Mouse (Mus musculus) duodenum, adult 2 months (tissue): ENCODE results near the gene Olfr142. TPM values are rescaled to one million over a fixed set of nuclear protein-coding genes. Genes with fewer than 3 reads are reported as not detected.

Source experiments
- polyA plus RNA-seq: library from polyadenylated mRNA; depleted of rRNA; stranded (reverse); fragments of >200 nt; gene quantifications from 2 replicates; pipeline ENCODE4 v1.2.3, GENCODE M21; 2012; ENCODE audit warnings: low replicate concordance; rRNA removed

The Olfr142 gene
- polyA plus RNA-seq = not detected in 2 replicates

DNA sequence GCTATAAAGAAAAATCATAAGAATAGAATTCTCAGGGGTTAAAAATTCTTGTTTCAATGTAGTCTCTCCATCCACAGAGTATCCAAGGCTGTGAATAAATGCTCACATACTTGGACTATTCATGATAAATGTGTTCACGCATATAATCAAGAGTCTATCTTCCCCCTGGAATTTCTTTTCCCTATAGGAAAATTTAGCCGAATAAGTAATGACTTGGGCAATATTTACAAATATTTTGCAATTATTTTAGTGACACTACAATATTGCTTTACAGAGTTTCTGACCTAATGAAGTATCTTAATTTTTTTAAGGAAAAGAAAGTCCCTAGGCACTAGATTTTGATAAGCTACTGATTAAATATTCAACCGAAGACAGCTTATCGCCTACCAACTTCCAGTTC is at the start of gene Olfr142:
Gene Olfr142 (minus strand): TSS at position 101 of the 400 bp plus-strand sequence.

DNA sequence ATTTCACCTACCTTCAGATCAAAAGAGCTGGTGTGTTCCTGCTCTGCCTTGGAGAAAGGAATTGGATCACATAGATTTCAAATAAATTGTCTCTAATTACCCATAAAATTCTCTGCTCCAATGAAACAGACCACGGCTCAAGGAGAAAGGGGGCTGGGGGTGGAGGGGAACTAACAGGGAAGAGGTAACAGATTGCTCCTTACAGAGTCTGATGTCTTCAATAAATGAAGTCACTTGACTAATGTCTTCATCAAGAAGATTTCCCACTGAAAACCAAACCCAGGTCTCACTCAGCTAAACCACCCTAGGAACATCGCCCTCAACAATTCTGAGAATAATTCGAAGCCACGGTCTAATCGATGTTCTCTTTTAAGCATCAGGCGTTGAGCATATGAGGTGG is 35.3 kb upstream of the Olfr142 start, which contains the start of gene Olfr1272:
Gene Olfr1272 (minus strand): TSS at position 101 of the 400 bp plus-strand sequence.

DNA sequence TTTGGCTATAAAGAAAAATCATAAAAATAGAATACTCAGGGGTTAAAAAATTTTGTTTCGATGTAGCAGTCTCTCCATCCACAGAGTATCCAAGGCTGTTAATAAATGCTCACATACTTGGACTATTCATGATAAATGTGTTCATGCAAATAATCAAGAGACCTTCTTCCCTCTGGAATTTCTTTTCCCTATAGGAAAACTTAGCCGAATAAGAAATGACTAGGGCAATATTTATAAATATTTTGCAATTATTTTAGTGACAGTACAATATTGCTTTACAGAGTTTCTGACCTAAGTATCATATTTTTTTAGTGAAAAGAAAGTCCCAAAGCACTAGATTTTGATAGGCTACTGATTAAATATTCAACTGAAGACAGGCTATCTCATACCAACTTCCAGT is 13.5 kb upstream of the Olfr142 start, which contains the start of gene Olfr1271:
Gene Olfr1271 (minus strand): TSS at position 101 of the 400 bp plus-strand sequence.

DNA sequence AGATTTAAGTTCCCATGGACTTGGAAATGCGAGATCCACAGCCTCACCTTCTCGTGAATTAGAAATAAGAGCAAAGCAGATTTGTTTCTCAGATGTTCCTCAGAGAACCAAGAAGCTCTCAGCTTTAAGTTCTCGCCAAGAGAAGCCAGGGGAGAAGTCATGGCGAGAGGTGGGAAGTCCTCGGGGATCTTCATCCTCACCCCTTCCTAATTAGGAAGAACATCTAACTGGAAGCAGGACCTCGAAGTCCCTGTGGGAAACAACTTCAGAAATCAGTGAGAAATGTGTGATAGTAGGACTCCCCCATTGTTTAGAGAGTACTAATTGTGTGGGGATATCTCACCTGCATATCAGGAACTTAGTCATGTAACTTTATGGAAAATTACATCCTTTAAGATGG is 33.0 kb downstream of the Olfr142 start, which contains the start of gene Olfr1506:
Gene Olfr1506 (minus strand): TSS at position 101 of the 400 bp plus-strand sequence.

Other genes starting within 250 kb of the Olfr142 start
- not detected in 2 replicates for gene Olfr1263, start 245.5 kb downstream of the Olfr142 start, polyA plus RNA-seq
- not detected in 2 replicates for gene Olfr1264, start 232.0 kb downstream of the Olfr142 start, polyA plus RNA-seq
- not detected in 2 replicates for gene Olfr1265, start 222.3 kb downstream of the Olfr142 start, polyA plus RNA-seq
- not detected in 2 replicates for gene Olfr140, start 194.0 kb downstream of the Olfr142 start, polyA plus RNA-seq
- gene Olfr1269, start 136.2 kb downstream of the Olfr142 start, polyA plus RNA-seq = not detected in 2 replicates
- gene Olfr32, start 115.3 kb downstream of the Olfr142 start, polyA plus RNA-seq = not detected in 2 replicates
- gene Olfr1270, start 104.5 kb downstream of the Olfr142 start, polyA plus RNA-seq = not detected in 2 replicates
- gene Olfr1506, start 33.1 kb downstream of the Olfr142 start, polyA plus RNA-seq = not detected in 2 replicates
- not detected in 2 replicates for gene Olfr1271, start 13.4 kb upstream of the Olfr142 start, polyA plus RNA-seq
- gene Olfr1272, start 35.2 kb upstream of the Olfr142 start, polyA plus RNA-seq = not detected in 2 replicates
- not detected in 2 replicates for gene Gm13769, start 64.6 kb upstream of the Olfr142 start, polyA plus RNA-seq
- gene Olfr1274-ps, start 141.1 kb upstream of the Olfr142 start, polyA plus RNA-seq = not detected in 2 replicates